7 mouse cellular contexts compared by ENCODE assay signal in the genomic region with DNA sequence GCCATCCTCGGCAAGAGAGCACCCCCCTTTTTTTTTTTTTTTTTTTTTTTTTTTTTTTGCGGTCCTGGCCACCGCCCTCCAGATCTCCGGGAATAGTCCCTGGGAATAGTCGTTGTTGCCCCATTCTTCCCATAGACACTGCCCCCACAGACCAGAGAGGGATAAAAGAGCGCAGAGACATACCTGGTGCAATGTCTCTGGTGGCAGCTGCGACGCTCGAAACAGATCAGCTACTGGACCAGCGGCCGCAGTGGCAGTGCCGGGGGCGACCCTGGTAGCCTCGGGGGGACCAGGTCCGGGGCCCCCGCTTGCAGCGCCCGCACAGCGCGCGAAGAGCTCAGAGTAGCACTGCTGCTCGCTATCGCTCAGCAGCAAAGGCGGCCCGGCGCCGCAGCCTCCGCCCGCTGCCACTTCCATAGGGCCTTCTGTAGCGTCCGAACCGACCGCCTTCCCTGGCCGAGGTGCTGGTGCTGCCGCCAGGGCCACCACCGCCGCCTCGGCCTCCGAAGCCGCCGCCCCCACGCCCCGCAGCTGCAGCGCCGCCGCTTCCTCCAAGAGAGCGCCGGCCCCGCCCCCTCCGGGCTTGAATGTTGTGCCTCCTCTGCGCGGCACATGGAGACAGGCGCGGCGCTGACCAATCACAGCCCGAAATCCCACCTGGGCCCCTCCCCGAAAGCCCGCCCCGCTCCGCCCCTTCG. TPM values are rescaled to one million over a fixed set of nuclear protein-coding genes. Genes with fewer than 3 reads are reported as not detected.
DNase-seq lines count a peak whose midpoint lies in the region; ATAC-seq and TF ChIP-seq lines count a peak whose summit lies in the region.

A gene (minus strand): TSS at position 559 of the 698 bp plus-strand sequence.

- H3K9me3 ChIP-seq in embryonic facial prominence, embryonic 14.5 days (ENCODE audit: control insufficient read depth, low read length), result no peaks in the 10 kb centered on the region
- H3K9me3 ChIP-seq in limb, embryonic 13.5 days, result no peaks in the 10 kb centered on the region
- no peaks in the 10 kb centered on the region for H3K9me3 ChIP-seq in midbrain, embryonic 14.5 days (ENCODE audit: control insufficient read depth, low read length)

- H3K4me2 ChIP-seq in embryonic facial prominence, embryonic 14.5 days (ENCODE audit: low read depth, low read length), result peak within 1 kb of the TSS; percentile 73
- peak within 1 kb of the TSS; percentile 81 for H3K4me2 ChIP-seq in limb, embryonic 13.5 days (replicated peaks)
- H3K4me2 ChIP-seq in midbrain, embryonic 14.5 days (ENCODE audit: low read length), result peak within 1 kb of the TSS; percentile 57

- peak within 1 kb of the TSS; percentile 57 for H3K4me3 ChIP-seq in embryonic facial prominence, embryonic 14.5 days (ENCODE audit: low read depth, low read length)
- H3K4me3 ChIP-seq in limb, embryonic 13.5 days, result peak within 1 kb of the TSS; percentile 58
- H3K4me3 ChIP-seq in midbrain, embryonic 14.5 days (replicated peaks; ENCODE audit: low read depth, low read length), result peak within 1 kb of the TSS; percentile 56

- H3K27ac ChIP-seq in embryonic facial prominence, embryonic 14.5 days (replicated peaks; ENCODE audit: low read depth, low read length), result no peak within 1 kb of the TSS
- no peak within 1 kb of the TSS for H3K27ac ChIP-seq in limb, embryonic 13.5 days
- peak within 1 kb of the TSS; percentile 41; the same call in 1 of the 2 replicates for H3K27ac ChIP-seq in midbrain, embryonic 14.5 days (replicated peaks; ENCODE audit: low read depth, low read length)

- H3K9ac ChIP-seq in embryonic facial prominence, embryonic 14.5 days (ENCODE audit: low read depth, low read length), result peak within 1 kb of the TSS; percentile 69
- H3K9ac ChIP-seq in limb, embryonic 13.5 days, result peak within 1 kb of the TSS; percentile 61
- peak within 1 kb of the TSS; percentile 63 for H3K9ac ChIP-seq in midbrain, embryonic 14.5 days (replicated peaks; ENCODE audit: low read length)

- DNase-seq in brain, embryonic 14.5 days (ENCODE audit: low read depth), result peak; percentile 86
- peak; percentile 91 for DNase-seq in embryonic facial prominence, embryonic 14.5 days (ENCODE audit: low spot score)
- peak; percentile 28 for DNase-seq in heart, adult 8-10 months (ENCODE audit: low spot score)
- DNase-seq in kidney, adult 9 months, result peak; percentile 79
- peak; percentile 90 for DNase-seq in midbrain, embryonic 14.5 days
- DNase-seq in spleen, postnatal 10 days (ENCODE audit: low spot score in 2 of 2), result peak; percentile 49 to 83

- TF ChIP-seq CTCF in brain, embryonic 14.5 days (IDR thresholded peaks at IDR 0.05; ENCODE audit: borderline replicate concordance, extremely low read depth, insufficient read depth, insufficient read length), result no peak

- peak; percentile 97 for ATAC-seq in embryonic facial prominence, embryonic 14.5 days (ENCODE audit: low read depth)
- ATAC-seq in limb, embryonic 13.5 days (ENCODE audit: low FRiP score, low read depth), result peak; percentile 93
- peak; percentile 93 for ATAC-seq in midbrain, embryonic 14.5 days (ENCODE audit: low FRiP score, low TSS enrichment)

- 21% methylated on average over 15 of the region's 61 CpGs for WGBS in embryonic facial prominence, embryonic 14.5 days
- 16% methylated on average over 46 of the region's 61 CpGs for WGBS in limb, embryonic 13.5 days
- 19% methylated on average over 61 of the region's 61 CpGs for WGBS in midbrain, embryonic 14.5 days

- no peaks in the 10 kb centered on the region for H3K36me3 ChIP-seq in embryonic facial prominence, embryonic 14.5 days (ENCODE audit: control insufficient read depth, insufficient read depth, low read length)
- no peaks in the 10 kb centered on the region for H3K36me3 ChIP-seq in limb, embryonic 13.5 days
- H3K36me3 ChIP-seq in midbrain, embryonic 14.5 days (ENCODE audit: control insufficient read depth, insufficient read depth, low read length), result no peaks in the 10 kb centered on the region

- H3K4me1 ChIP-seq in embryonic facial prominence, embryonic 14.5 days (ENCODE audit: control insufficient read depth, insufficient read depth, low read length), result no peaks in the 10 kb centered on the region
- no peaks in the 10 kb centered on the region for H3K4me1 ChIP-seq in limb, embryonic 13.5 days
- H3K4me1 ChIP-seq in midbrain, embryonic 14.5 days (ENCODE audit: control insufficient read depth, insufficient read depth, low read length), result no peaks in the 10 kb centered on the region

- 0 out of 2 replicates have a peak, but pooled peaks have one; percentile 17 for TF ChIP-seq POLR2A in brain, embryonic 14.5 days (IDR thresholded peaks at IDR 0.05; ENCODE audit: borderline replicate concordance, extremely low read depth, insufficient read depth, insufficient read length, poor library complexity, severe bottlenecking)

- peaks cover 32% of the 10 kb centered on the region for H3K27me3 ChIP-seq in embryonic facial prominence, embryonic 14.5 days (replicated peaks; ENCODE audit: control insufficient read depth, insufficient read depth, low read length)
- peaks cover 53% of the 10 kb centered on the region for H3K27me3 ChIP-seq in limb, embryonic 13.5 days
- H3K27me3 ChIP-seq in midbrain, embryonic 14.5 days (ENCODE audit: control insufficient read depth, insufficient read depth, low read length), result no peaks in the 10 kb centered on the region; the same call in 1 of the 2 replicates

RNA-seq across cellular contexts. Expression of the gene that starts here (rescaled TPM):
- 3.3 and 5.3 TPM in 2 replicates for polyA plus RNA-seq in brain, embryonic 14.5 days (2012; rRNA removed)
- 3.1 and 4.2 TPM in 2 replicates for polyA plus RNA-seq in embryonic facial prominence, embryonic 14.5 days (2014; fragmentation: Nextera tagmentation; extraction: Ambion mirVana)
- total RNA-seq in heart, adult 8-10 months (2022), result 1 to 10 TPM; 1.1 to 2.1 (median 1.3) TPM
- polyA plus RNA-seq in limb, embryonic 13.5 days (2015; fragmentation: Nextera tagmentation; extraction: Ambion mirVana), result 1.1 and 1.4 TPM in 2 replicates
- 4.3 and 4.9 TPM in 2 replicates for polyA plus RNA-seq in midbrain, embryonic 14.5 days (2014; fragmentation: Nextera tagmentation; extraction: Ambion mirVana)

Comparison
In these comparisons a context has a peak if more than half of its experiments do, and no peak if none do; other contexts are left out.
1. DNase-seq: peak in every context shown above with its lines; median percentile 91 in embryonic facial prominence, embryonic 14.5 days; 90 in midbrain, embryonic 14.5 days; 86 in brain, embryonic 14.5 days; 79 in kidney, adult 9 months; 66 in spleen, postnatal 10 days; 28 in heart, adult 8-10 months.